Mouse (Mus musculus) ovary, adult 10 weeks (tissue): ENCODE results near the gene Olfr951. TPM values are rescaled to one million over a fixed set of nuclear protein-coding genes. Genes with fewer than 3 reads are reported as not detected.

Source experiments
- polyA plus RNA-seq: library from polyadenylated mRNA; stranded (reverse); fragments of 350-450 nt; fragmentation: Illumina TruSeq; extraction: RNeasy Lipid Tissue Mini Kit (QIAGEN cat#74804); gene quantifications from one replicate; pipeline ENCODE4 v1.2.3, GENCODE M21; 2014

The Olfr951 gene
- polyA plus RNA-seq = not detected

GRCm38 (mm10) chr9:39387110-39387509 is at the start of gene Olfr951:
Olfr951 (plus strand) TSS chr9:39387410.

GRCm38 (mm10) chr9:39427048-39427447 is 39.8 kb downstream of the Olfr951 start, which contains the start of gene Olfr952:
Olfr952 (minus strand) TSS chr9:39427148.

Other genes with a start within 250 kb of the Olfr951 start
- gene Olfr943, start 221.1 kb upstream of the Olfr951 start, polyA plus RNA-seq = not detected
- not detected for gene Olfr944, start 185.5 kb upstream of the Olfr951 start, polyA plus RNA-seq
- gene Olfr1537, start 137.4 kb upstream of the Olfr951 start, polyA plus RNA-seq = not detected
- gene Olfr945, start 110.6 kb upstream of the Olfr951 start, polyA plus RNA-seq = not detected
- not detected for gene Olfr948, start 61.4 kb upstream of the Olfr951 start, polyA plus RNA-seq
- gene Olfr952, start 39.7 kb downstream of the Olfr951 start, polyA plus RNA-seq = not detected
- not detected for gene Olfr954, start 69.3 kb downstream of the Olfr951 start, polyA plus RNA-seq
- not detected for gene Olfr955, start 84.5 kb downstream of the Olfr951 start, polyA plus RNA-seq
- not detected for gene Olfr44, start 106.6 kb downstream of the Olfr951 start, polyA plus RNA-seq
- not detected for gene Olfr957, start 128.4 kb downstream of the Olfr951 start, polyA plus RNA-seq
- gene Olfr958, start 166.6 kb downstream of the Olfr951 start, polyA plus RNA-seq = not detected
- gene Olfr959, start 188.2 kb downstream of the Olfr951 start, polyA plus RNA-seq = not detected
- 5.8 TPM for gene AW551984, start 217.0 kb downstream of the Olfr951 start, polyA plus RNA-seq
- not detected for gene Olfr148, start 223.2 kb downstream of the Olfr951 start, polyA plus RNA-seq
- not detected for gene Olfr960, start 234.0 kb downstream of the Olfr951 start, polyA plus RNA-seq